Mouse (Mus musculus): ENCODE measurements at regions not wholly inside any gene's neighbourhood (a gene's known extent, or its start where the extent isn't known, plus 50 kb on each side); places are given as distances from the start of the nearest gene placed in this dataset.

DNA sequence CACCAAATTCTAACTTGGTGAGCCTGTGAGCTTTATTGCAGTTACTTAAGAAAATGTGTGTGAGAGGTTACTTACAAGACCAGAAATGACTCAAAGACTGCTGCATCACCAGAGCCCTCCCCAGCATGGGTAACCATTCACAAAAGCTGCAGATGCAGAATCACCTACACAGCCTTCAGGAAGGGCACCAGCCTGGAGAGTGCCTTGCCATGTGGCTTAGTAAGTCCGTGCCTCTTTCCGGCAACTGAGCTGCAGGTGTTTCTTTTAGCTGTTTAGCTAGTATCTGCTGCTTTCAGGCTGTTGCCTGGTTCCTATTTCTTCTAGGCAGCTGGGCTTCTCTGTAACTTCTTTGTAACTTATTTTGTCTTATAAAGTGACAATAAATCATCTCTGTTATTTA, 213.2 kb upstream of the Stxbp6 start:
- Histone ChIP-seq H3K9ac (ENCODE audit: low read depth, poor library complexity, severe bottlenecking) (no peak overlapping the region), H3K9me3 (replicated peaks; ENCODE audit: control insufficient read depth, insufficient read depth, low read length, poor library complexity, severe bottlenecking) (no peaks in the 10 kb centered on the region), H3K27me3 (ENCODE audit: control insufficient read depth, insufficient read depth, low read length, poor library complexity, severe bottlenecking) (no peaks in the 10 kb centered on the region), H3K36me3 (ENCODE audit: control insufficient read depth, insufficient read depth, low read length, poor library complexity, severe bottlenecking) (no peaks in the 10 kb centered on the region), H3K4me1 (ENCODE audit: control insufficient read depth, insufficient read depth, low read length) (no peaks in the 10 kb centered on the region), H3K4me3 (ENCODE audit: low read depth, low read length) (no peak overlapping the region), H3K27ac (ENCODE audit: insufficient read depth, low read length) (no peak overlapping the region)
- no peak for TF ChIP-seq POLR2A (IDR thresholded peaks at IDR 0.05; ENCODE audit: insufficient read depth, low read length)
- no peak for TF ChIP-seq CTCF (IDR thresholded peaks at IDR 0.05; ENCODE audit: low read depth, low read length)

DNA sequence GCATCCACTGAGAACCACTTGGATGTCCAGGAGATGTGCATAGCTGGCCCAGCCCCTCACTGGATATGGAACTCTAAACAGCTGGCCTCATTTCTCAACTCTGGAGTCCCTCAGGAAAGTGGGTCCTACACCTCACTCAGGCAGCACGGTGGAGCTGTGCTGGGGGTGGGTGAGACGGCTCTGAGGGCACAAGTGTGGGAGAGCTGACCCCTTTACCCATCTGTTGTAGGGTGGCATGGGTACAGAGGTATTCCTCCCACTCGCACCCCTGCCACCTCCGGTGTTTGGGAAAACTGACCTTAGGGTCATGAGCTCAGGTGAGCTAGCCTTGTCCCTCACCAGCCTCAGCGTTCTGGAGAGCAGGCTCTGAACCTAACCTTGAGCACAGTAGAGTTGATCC, 181.8 kb upstream of the Stxbp6 start:
- Histone ChIP-seq H3K4me1 (ENCODE audit: control insufficient read depth, insufficient read depth, low read length) (no peaks in the 10 kb centered on the region), H3K9me3 (replicated peaks; ENCODE audit: control insufficient read depth, insufficient read depth, low read length, poor library complexity, severe bottlenecking) (no peaks in the 10 kb centered on the region), H3K27ac (ENCODE audit: insufficient read depth, low read length) (no peak overlapping the region), H3K4me3 (ENCODE audit: low read depth, low read length) (no peak overlapping the region), H3K36me3 (ENCODE audit: control insufficient read depth, insufficient read depth, low read length, poor library complexity, severe bottlenecking) (no peaks in the 10 kb centered on the region), H3K9ac (ENCODE audit: low read depth, poor library complexity, severe bottlenecking) (no peak overlapping the region), H3K27me3 (ENCODE audit: control insufficient read depth, insufficient read depth, low read length, poor library complexity, severe bottlenecking) (no peaks in the 10 kb centered on the region)
- TF ChIP-seq EP300 (IDR thresholded peaks at IDR 0.05; ENCODE audit: insufficient read depth, low read depth, low read length): no peak
- TF ChIP-seq POLR2A (IDR thresholded peaks at IDR 0.05; ENCODE audit: insufficient read depth, low read length): no peak
- no peak for TF ChIP-seq CTCF (IDR thresholded peaks at IDR 0.05; ENCODE audit: low read depth, low read length)

- Histone ChIP-seq H3K27me3 (ENCODE audit: control insufficient read depth, insufficient read depth, low read length, poor library complexity, severe bottlenecking) (no peaks in the 10 kb centered on the region), H3K4me1 (ENCODE audit: control insufficient read depth, insufficient read depth, low read length) (no peaks in the 10 kb centered on the region), H3K9ac (ENCODE audit: low read depth, poor library complexity, severe bottlenecking) (no peak overlapping the region), H3K27ac (ENCODE audit: insufficient read depth, low read length) (no peak overlapping the region), H3K4me3 (ENCODE audit: low read depth, low read length) (no peak overlapping the region), H3K9me3 (replicated peaks; ENCODE audit: control insufficient read depth, insufficient read depth, low read length, poor library complexity, severe bottlenecking) (no peaks in the 10 kb centered on the region), H3K36me3 (ENCODE audit: control insufficient read depth, insufficient read depth, low read length, poor library complexity, severe bottlenecking) (no peaks in the 10 kb centered on the region)
- TF ChIP-seq EP300 (IDR thresholded peaks at IDR 0.05; ENCODE audit: insufficient read depth, low read depth, low read length) (no peak), CTCF (IDR thresholded peaks at IDR 0.05; ENCODE audit: low read depth, low read length) (no peak), POLR2A (IDR thresholded peaks at IDR 0.05; ENCODE audit: insufficient read depth, low read length) (no peak)
Observed at GRCm38 (mm10) chr12:45211131-45211530, 136.6 kb upstream of the Stxbp6 start.

GRCm38 (mm10) chr12:45195304-45195920, 120.9 kb upstream of the Stxbp6 start:
- TF ChIP-seq EP300 (IDR thresholded peaks at IDR 0.05; ENCODE audit: insufficient read depth, low read depth, low read length): no peak
- no peak for TF ChIP-seq POLR2A (IDR thresholded peaks at IDR 0.05; ENCODE audit: insufficient read depth, low read length)
- no peak for TF ChIP-seq CTCF (IDR thresholded peaks at IDR 0.05; ENCODE audit: low read depth, low read length)
- H3K36me3 ChIP-seq (ENCODE audit: control insufficient read depth, insufficient read depth, low read length, poor library complexity, severe bottlenecking): no peaks in the 10 kb centered on the region
- no peaks in the 10 kb centered on the region for H3K4me1 ChIP-seq (ENCODE audit: control insufficient read depth, insufficient read depth, low read length)
- no peak overlapping the region for H3K27ac ChIP-seq (ENCODE audit: insufficient read depth, low read length)
- 0 out of 2 replicates have a peak overlapping the region, but pooled peaks have one; percentile 37 for H3K9ac ChIP-seq (ENCODE audit: low read depth, poor library complexity, severe bottlenecking)
- peak overlapping the region; percentile 70 for H3K4me3 ChIP-seq (ENCODE audit: low read depth, low read length)
- H3K27me3 ChIP-seq (ENCODE audit: control insufficient read depth, insufficient read depth, low read length, poor library complexity, severe bottlenecking): no peaks in the 10 kb centered on the region; the same call in 1 of the 2 replicates
- H3K9me3 ChIP-seq (replicated peaks; ENCODE audit: control insufficient read depth, insufficient read depth, low read length, poor library complexity, severe bottlenecking): no peaks in the 10 kb centered on the region

GRCm38 (mm10) chr12:45187149-45187548, 112.6 kb upstream of the Stxbp6 start:
- Histone ChIP-seq H3K4me3 (ENCODE audit: low read depth, low read length) (no peak overlapping the region), H3K36me3 (ENCODE audit: control insufficient read depth, insufficient read depth, low read length, poor library complexity, severe bottlenecking) (no peaks in the 10 kb centered on the region), H3K9ac (ENCODE audit: low read depth, poor library complexity, severe bottlenecking) (no peak overlapping the region), H3K27ac (ENCODE audit: insufficient read depth, low read length) (no peak overlapping the region), H3K27me3 (ENCODE audit: control insufficient read depth, insufficient read depth, low read length, poor library complexity, severe bottlenecking) (no peaks in the 10 kb centered on the region), H3K4me1 (ENCODE audit: control insufficient read depth, insufficient read depth, low read length) (no peaks in the 10 kb centered on the region), H3K9me3 (replicated peaks; ENCODE audit: control insufficient read depth, insufficient read depth, low read length, poor library complexity, severe bottlenecking) (no peaks in the 10 kb centered on the region)
- TF ChIP-seq EP300 (IDR thresholded peaks at IDR 0.05; ENCODE audit: insufficient read depth, low read depth, low read length) (no peak), POLR2A (IDR thresholded peaks at IDR 0.05; ENCODE audit: insufficient read depth, low read length) (no peak), CTCF (IDR thresholded peaks at IDR 0.05; ENCODE audit: low read depth, low read length) (no peak)

- TF ChIP-seq CTCF (IDR thresholded peaks at IDR 0.05; ENCODE audit: low read depth, low read length): no peak
- TF ChIP-seq EP300 (IDR thresholded peaks at IDR 0.05; ENCODE audit: insufficient read depth, low read depth, low read length): no peak
- TF ChIP-seq POLR2A (IDR thresholded peaks at IDR 0.05; ENCODE audit: insufficient read depth, low read length): no peak
- Histone ChIP-seq H3K4me3 (ENCODE audit: low read depth, low read length) (no peak overlapping the region), H3K9me3 (replicated peaks; ENCODE audit: control insufficient read depth, insufficient read depth, low read length, poor library complexity, severe bottlenecking) (no peaks in the 10 kb centered on the region), H3K27ac (ENCODE audit: insufficient read depth, low read length) (no peak overlapping the region), H3K4me1 (ENCODE audit: control insufficient read depth, insufficient read depth, low read length) (no peaks in the 10 kb centered on the region), H3K36me3 (ENCODE audit: control insufficient read depth, insufficient read depth, low read length, poor library complexity, severe bottlenecking) (no peaks in the 10 kb centered on the region), H3K27me3 (ENCODE audit: control insufficient read depth, insufficient read depth, low read length, poor library complexity, severe bottlenecking) (no peaks in the 10 kb centered on the region), H3K9ac (ENCODE audit: low read depth, poor library complexity, severe bottlenecking) (no peak overlapping the region)
Observed at GRCm38 (mm10) chr12:45184510-45184909, 110.0 kb upstream of the Stxbp6 start.

All from ES-Bruce4 (cell line).